Mouse (Mus musculus) cortical plate, adult 2 months (tissue): Measurements from ENCODE around the gene Ubl7. TPM values are rescaled to one million over a fixed set of nuclear protein-coding genes. Genes with fewer than 3 reads are reported as not detected.
"Not testable (repeated sequence)": the region's sequence is repeated elsewhere in the genome, so short reads cannot be mapped to it uniquely, and the experiment has no call there.

Experiments
- H3K27ac ChIP-seq: fragments of 200-500 bp; 2 replicates; pipeline ENCODE4 v1.5.1; 2012; ENCODE audit warnings: low read length, control low read depth, inconsistent platforms; ENCODE audit not compliant: insufficient read depth
- H3K4me1 ChIP-seq: fragments of 200-500 bp; 2 replicates; pipeline ENCODE4 v1.6.1; 2011; ENCODE audit warnings: low read length; ENCODE audit not compliant: control insufficient read depth, insufficient read depth
- H3K4me3 ChIP-seq: fragments of 200-500 bp; 2 replicates; pipeline ENCODE4 v1.5.1; 2011; ENCODE audit warnings: mild to moderate bottlenecking, low read length, control low read depth; ENCODE audit not compliant: insufficient read depth
- CTCF ChIP-seq: fragments of 200-500 bp; IDR thresholded peaks from 2 replicates; pipeline ENCODE4 v1.5.1; 2011; ENCODE audit warnings: mild to moderate bottlenecking, control low read depth, low read length; ENCODE audit not compliant: insufficient read depth; ENCODE audit errors: extremely low read depth
- POLR2A ChIP-seq: fragments of 200-500 bp; IDR thresholded peaks from 2 replicates; pipeline ENCODE4 v1.6.1; 2011; ENCODE audit warnings: mild to moderate bottlenecking, low read length, control low read depth; ENCODE audit not compliant: insufficient read depth; ENCODE audit errors: extremely low read depth
- polyA plus RNA-seq: library from polyadenylated mRNA; depleted of rRNA; stranded (reverse); fragments of >200 nt; gene quantifications from 2 replicates; pipeline ENCODE4 v1.2.3, GENCODE M21; 2012

The Ubl7 gene
- polyA plus RNA-seq, 1 experiment: 144 TPM

- Histone ChIP-seq H3K27ac (no peak overlapping the region), H3K4me3 (no peak overlapping the region), H3K4me1 (peaks cover 2% of the 10 kb centered on the region; the same call in 1 of the 2 replicates)
- TF ChIP-seq CTCF (no peak), POLR2A (no peak)
Measured at GRCm38 (mm10) chr9:57879213-57879612, 31.6 kb upstream of the Ubl7 start.

GRCm38 (mm10) chr9:57880278-57880677, 30.5 kb upstream of the Ubl7 start:
- H3K4me3 ChIP-seq: no peak overlapping the region
- TF ChIP-seq CTCF: no peak
- TF ChIP-seq POLR2A: no peak
- H3K27ac ChIP-seq: no peak overlapping the region
- H3K4me1 ChIP-seq: no peaks in the 10 kb centered on the region

- H3K4me3 ChIP-seq, H3K4me1 ChIP-seq, H3K27ac ChIP-seq: not testable (repeated sequence)
Measured at GRCm38 (mm10) chr9:57881781-57882180, 29.0 kb upstream of the Ubl7 start.

- Histone ChIP-seq H3K4me1 (no peaks in the 10 kb centered on the region), H3K4me3 (no peak overlapping the region), H3K27ac (no peak overlapping the region)
- TF ChIP-seq POLR2A (no peak), CTCF (no peak)
Measured at GRCm38 (mm10) chr9:57883413-57883812, 27.4 kb upstream of the Ubl7 start.

- no peak for TF ChIP-seq POLR2A
- TF ChIP-seq CTCF: no peak
- no peak overlapping the region for H3K4me3 ChIP-seq
Measured at GRCm38 (mm10) chr9:57888119-57888518, 22.7 kb upstream of the Ubl7 start.

GRCm38 (mm10) chr9:57900478-57900877, 10.3 kb upstream of the Ubl7 start:
- no peaks in the 10 kb centered on the region; the same call in 1 of the 2 replicates for H3K4me1 ChIP-seq
- H3K4me3 ChIP-seq: no peak overlapping the region
- TF ChIP-seq POLR2A: no peak
- no peak for TF ChIP-seq CTCF
- H3K27ac ChIP-seq: no peak overlapping the region

More at GRCm38 (mm10) chr9:57888119-57888518, 22.7 kb upstream of the Ubl7 start:
- no peaks in the 10 kb centered on the region for H3K4me1 ChIP-seq
- H3K27ac ChIP-seq: no peak overlapping the region

- Histone ChIP-seq H3K4me3 (no peak overlapping the region), H3K27ac (no peak overlapping the region), H3K4me1 (no peaks in the 10 kb centered on the region; the same call in 1 of the 2 replicates)
- TF ChIP-seq POLR2A (no peak), CTCF (no peak)
Measured at GRCm38 (mm10) chr9:57901197-57901596, 9.6 kb upstream of the Ubl7 start.

- TF ChIP-seq CTCF: no peak
- no peak for TF ChIP-seq POLR2A
- Histone ChIP-seq H3K27ac (no peak overlapping the region), H3K4me1 (no peaks in the 10 kb centered on the region; the same call in 1 of the 2 replicates), H3K4me3 (no peak overlapping the region)
Measured at GRCm38 (mm10) chr9:57901601-57902000, 9.2 kb upstream of the Ubl7 start.

- no peak overlapping the region for H3K4me3 ChIP-seq
Measured at GRCm38 (mm10) chr9:57902132-57902531, 8.6 kb upstream of the Ubl7 start.

GRCm38 (mm10) chr9:57903589-57904249, 7.1 kb upstream of the Ubl7 start:
- Histone ChIP-seq H3K27ac (no peak overlapping the region), H3K4me3 (no peak overlapping the region), H3K4me1 (no peaks in the 10 kb centered on the region; the same call in 1 of the 2 replicates)
- TF ChIP-seq CTCF: no peak
- TF ChIP-seq POLR2A: no peak

More at GRCm38 (mm10) chr9:57902132-57902531, 8.6 kb upstream of the Ubl7 start:
- TF ChIP-seq CTCF (no peak), POLR2A (no peak)
- Histone ChIP-seq H3K4me1 (no peaks in the 10 kb centered on the region; the same call in 1 of the 2 replicates), H3K27ac (no peak overlapping the region)

- Histone ChIP-seq H3K27ac (no peak overlapping the region), H3K4me1 (no peaks in the 10 kb centered on the region; the same call in 1 of the 2 replicates), H3K4me3 (no peak overlapping the region)
- no peak for TF ChIP-seq POLR2A
- TF ChIP-seq CTCF: no peak
Measured at GRCm38 (mm10) chr9:57904250-57904644, 6.5 kb upstream of the Ubl7 start.

- TF ChIP-seq CTCF: no peak
- no peak for TF ChIP-seq POLR2A
- Histone ChIP-seq H3K4me3 (no peak overlapping the region), H3K27ac (no peak overlapping the region), H3K4me1 (peaks cover 3% of the 10 kb centered on the region; the same call in 1 of the 2 replicates)
Measured at GRCm38 (mm10) chr9:57907206-57907605, 3.6 kb upstream of the Ubl7 start.
